Mouse (Mus musculus) intestine, embryonic 16.5 days (tissue): Measurements from ENCODE around the gene Rcan3. TPM values are rescaled to one million over a fixed set of nuclear protein-coding genes. Genes with fewer than 3 reads are reported as not detected.

Experiments used
- ATAC-seq: fragments of 200-750 bp; cut with Nextera tagmentation; 2 replicates; pipeline ENCODE4 v1.8.0; 2017; ENCODE audit warnings: moderate TSS enrichment, moderate library complexity
- H3K27ac ChIP-seq: fragments of 300-500 bp; sonication (generic); 2 replicates; pipeline ENCODE4 v1.5.1; 2014; ENCODE audit warnings: mild to moderate bottlenecking, low read length
- H3K27me3 ChIP-seq: fragments of 300-500 bp; sonication (generic); replicated peaks from 2 replicates; pipeline ENCODE4 v1.6.1; 2014; ENCODE audit warnings: low read length, control low read depth, mixed read lengths; ENCODE audit not compliant: control insufficient read depth, insufficient read depth
- H3K36me3 ChIP-seq: fragments of 300-500 bp; sonication (generic); 2 replicates; pipeline ENCODE4 v1.6.1; 2014; ENCODE audit warnings: low read length, control low read depth; ENCODE audit not compliant: control insufficient read depth, insufficient read depth
- H3K4me1 ChIP-seq: fragments of 300-500 bp; sonication (generic); 2 replicates; pipeline ENCODE4 v1.6.1; 2014; ENCODE audit warnings: low read length, control low read depth, mixed read lengths; ENCODE audit not compliant: control insufficient read depth, insufficient read depth
- H3K4me2 ChIP-seq: fragments of 300-500 bp; sonication (generic); 2 replicates; pipeline ENCODE4 v1.6.1; 2014; ENCODE audit warnings: low read depth, low read length, control low read depth
- H3K4me3 ChIP-seq: fragments of 300-500 bp; sonication (generic); 2 replicates; pipeline ENCODE4 v1.5.1; 2014; ENCODE audit warnings: mild to moderate bottlenecking, low read length
- H3K9ac ChIP-seq: fragments of 300-500 bp; sonication (generic); 2 replicates; pipeline ENCODE4 v1.6.1; 2014; ENCODE audit warnings: low read depth, low read length
- H3K9me3 ChIP-seq: fragments of 300-500 bp; sonication (generic); 2 replicates; pipeline ENCODE4 v1.6.1; 2016; ENCODE audit warnings: low read length, control low read depth; ENCODE audit not compliant: control insufficient read depth
- WGBS: fragments of 180-500 bp; shearing (Covaris S2); extraction: QIAGEN DNeasy Blood & Tissue Kit; methylation state at CpG from one replicate; pipeline ENCODE4 v1.1.7; 2014; 5-methylcytosine and 5-hydroxymethylcytosine counted together
- polyA plus RNA-seq: library from polyadenylated mRNA; unstranded; fragments of >200 nt; fragmentation: Nextera tagmentation; extraction: Ambion mirVana; gene quantifications from 2 replicates; pipeline ENCODE4 v1.2.1, GENCODE M21; 2015

The Rcan3 gene
- polyA plus RNA-seq, 1 experiment from 2014 or later = 14.1 TPM

DNA sequence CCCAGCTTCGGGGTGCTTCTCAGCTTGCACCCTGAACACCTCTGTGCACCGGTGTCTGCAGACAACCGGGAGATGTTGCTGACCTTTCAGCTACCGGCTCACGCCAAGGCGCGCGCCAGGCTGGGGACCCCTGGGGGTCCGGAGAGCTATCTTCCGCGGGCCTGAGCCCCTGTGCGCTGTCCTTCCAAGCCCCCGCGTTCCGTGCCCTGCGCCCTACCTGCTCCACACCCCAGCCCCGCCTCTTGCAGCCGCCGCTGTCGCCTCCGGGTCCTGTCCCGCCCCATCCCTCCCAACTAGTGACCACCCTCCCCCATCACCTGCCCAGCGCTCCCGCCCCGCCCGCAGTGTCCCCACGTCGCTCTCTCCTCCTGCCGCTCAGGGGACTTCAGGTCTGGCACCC, 35.7 kb downstream of the Rcan3 start, which contains the start of gene Ncmap:
Gene Ncmap (minus strand): TSS at position 237 of the 400 bp plus-strand sequence.
- peak; percentile 51 for ATAC-seq
- under 1% methylated on average over 29 of the region's 29 CpGs for WGBS
- Histone ChIP-seq H3K27me3 (0 out of 2 replicates have a peak, but pooled peaks cover 9% of the 10 kb centered on the region), H3K4me2 (peak within 1 kb of the TSS; percentile 91), H3K4me1 (peaks cover 13% of the 10 kb centered on the region; the same call in 1 of the 2 replicates), H3K9ac (peak within 1 kb of the TSS; percentile 68), H3K36me3 (no peaks in the 10 kb centered on the region), H3K4me3 (peak within 1 kb of the TSS; percentile 57), H3K9me3 (no peaks in the 10 kb centered on the region), H3K27ac (no peak within 1 kb of the TSS)

DNA sequence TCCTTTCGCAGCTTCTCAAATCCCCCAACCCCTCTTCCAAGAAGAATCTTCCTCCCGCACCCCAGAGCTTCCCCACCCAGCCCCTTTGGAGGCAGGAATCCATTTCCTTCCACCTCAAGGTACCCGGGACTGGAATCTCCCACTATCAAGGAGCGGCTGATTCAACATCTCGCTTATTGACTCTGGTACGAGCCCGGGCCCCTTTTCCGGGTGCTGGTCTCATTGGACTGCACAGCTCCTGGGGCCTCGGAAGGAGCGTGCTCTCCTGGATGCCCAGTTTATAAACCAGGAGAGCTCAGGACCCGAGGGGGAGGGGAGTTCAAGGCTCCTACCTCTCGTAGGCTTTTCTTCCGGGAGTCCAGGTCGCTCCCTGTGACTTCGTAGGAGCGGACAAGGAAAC, 36.1 kb downstream of the Rcan3 start:
- Histone ChIP-seq H3K9me3 (no peaks in the 10 kb centered on the region), H3K4me1 (peaks cover 13% of the 10 kb centered on the region; the same call in 1 of the 2 replicates), H3K27me3 (0 out of 2 replicates have a peak, but pooled peaks cover 9% of the 10 kb centered on the region), H3K9ac (peak overlapping the region; percentile 68), H3K4me3 (peak overlapping the region; percentile 57), H3K4me2 (peak overlapping the region; percentile 91), H3K36me3 (no peaks in the 10 kb centered on the region), H3K27ac (no peak overlapping the region)
- WGBS = 3% methylated on average over 16 of the region's 16 CpGs
- peak; percentile 40 for ATAC-seq

DNA sequence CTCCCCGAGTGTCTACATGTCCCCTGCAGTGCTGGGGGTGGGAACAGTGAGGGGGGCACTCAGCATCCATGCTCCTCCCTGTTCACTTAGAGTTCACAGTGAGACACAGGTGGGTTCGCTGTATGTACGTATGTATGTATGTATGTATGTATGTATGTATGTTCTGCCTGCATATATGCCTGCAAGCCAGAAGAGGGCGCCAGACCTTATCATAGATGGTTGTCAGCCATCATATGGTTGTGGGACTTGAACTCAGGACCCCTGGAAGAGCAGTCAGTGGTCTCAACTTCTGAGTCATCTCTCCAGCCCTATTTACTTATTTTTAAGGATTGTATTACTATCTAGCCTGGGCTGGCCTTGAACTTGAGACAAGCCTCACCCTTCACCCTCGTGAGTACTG, 37.4 kb downstream of the Rcan3 start:
- Histone ChIP-seq H3K4me1 (peaks cover 13% of the 10 kb centered on the region; the same call in 1 of the 2 replicates), H3K4me2 (no peak overlapping the region), H3K9ac (no peak overlapping the region), H3K36me3 (no peaks in the 10 kb centered on the region), H3K4me3 (no peak overlapping the region), H3K27me3 (0 out of 2 replicates have a peak, but pooled peaks cover 9% of the 10 kb centered on the region), H3K9me3 (no peaks in the 10 kb centered on the region), H3K27ac (no peak overlapping the region)
- no peak for ATAC-seq
- 91% methylated on average over 5 of the region's 5 CpGs for WGBS

DNA sequence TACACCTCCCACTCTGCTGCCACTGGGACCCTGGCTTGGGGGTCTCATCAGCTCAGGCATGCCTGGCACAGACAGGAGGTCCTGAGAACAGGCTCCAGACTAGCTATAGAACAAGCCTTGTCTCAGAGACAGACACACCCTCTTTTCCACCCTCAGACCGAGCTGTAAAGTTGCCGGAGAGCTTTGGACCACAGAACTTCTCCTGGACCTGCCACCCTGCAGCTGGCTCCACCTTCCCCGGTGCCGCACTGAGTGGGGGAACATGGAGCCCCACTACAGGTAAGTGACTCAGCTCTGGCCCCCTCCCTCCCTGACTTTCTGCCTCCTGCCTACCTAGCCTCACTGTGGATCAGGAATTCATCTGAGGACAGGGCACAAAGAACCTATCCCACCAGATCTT, 38.3 kb downstream of the Rcan3 start:
- no peak overlapping the region for H3K4me2 ChIP-seq
- peak; percentile 70 for ATAC-seq
- no peak overlapping the region for H3K9ac ChIP-seq
- 68% methylated on average over 4 of the region's 4 CpGs for WGBS
- 0 out of 2 replicates have a peak, but pooled peaks cover 9% of the 10 kb centered on the region for H3K27me3 ChIP-seq
- peaks cover 16% of the 10 kb centered on the region; the same call in 1 of the 2 replicates for H3K4me1 ChIP-seq
- no peaks in the 10 kb centered on the region for H3K36me3 ChIP-seq
- H3K4me3 ChIP-seq = no peak overlapping the region
- no peak overlapping the region for H3K27ac ChIP-seq
- H3K9me3 ChIP-seq = no peaks in the 10 kb centered on the region

DNA sequence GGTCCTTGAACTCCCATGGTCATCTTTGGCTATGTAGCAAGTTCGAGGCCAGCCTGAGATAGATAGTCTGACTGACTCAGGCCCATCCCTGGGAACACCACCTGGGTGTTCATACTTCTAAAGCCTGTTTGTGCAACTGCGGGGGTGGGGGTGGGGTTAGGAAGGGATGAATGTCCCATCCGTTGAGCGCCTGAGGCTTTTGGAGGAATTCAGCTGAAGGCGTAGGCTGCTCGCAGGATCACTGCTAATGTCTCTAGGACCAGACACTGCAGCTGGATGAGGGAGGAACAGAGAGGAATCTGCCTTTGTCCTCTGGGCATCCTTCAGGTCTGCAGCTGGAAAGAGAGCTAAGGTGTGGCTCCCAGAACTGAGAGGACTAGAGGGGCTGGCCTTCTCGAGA, 39.0 kb downstream of the Rcan3 start:
- no peak for ATAC-seq
- Histone ChIP-seq H3K9ac (no peak overlapping the region), H3K4me3 (no peak overlapping the region), H3K9me3 (no peaks in the 10 kb centered on the region), H3K27ac (no peak overlapping the region), H3K36me3 (no peaks in the 10 kb centered on the region), H3K27me3 (0 out of 2 replicates have a peak, but pooled peaks cover 9% of the 10 kb centered on the region), H3K4me2 (no peak overlapping the region), H3K4me1 (peaks cover 16% of the 10 kb centered on the region; the same call in 1 of the 2 replicates)
- 79% methylated on average over 7 of the region's 7 CpGs for WGBS

DNA sequence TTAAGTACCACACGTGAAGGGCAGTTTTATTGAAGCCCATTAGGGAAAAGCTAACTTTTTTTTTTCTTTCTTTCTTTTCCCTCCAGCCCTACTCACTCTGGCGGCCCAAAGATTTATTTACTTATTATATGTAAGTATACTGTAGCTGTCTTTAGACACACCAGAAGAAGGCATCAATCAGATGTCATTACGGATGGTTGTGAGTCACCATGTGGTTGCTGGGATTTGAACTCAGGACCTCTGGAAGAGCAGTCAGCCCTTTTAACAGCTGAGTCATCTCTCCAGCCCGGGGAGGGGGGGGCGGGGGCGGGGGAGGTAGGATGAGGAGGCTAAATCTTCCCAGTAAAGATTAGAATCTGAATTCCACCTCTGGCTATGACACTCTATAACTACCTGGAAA, 40.3 kb downstream of the Rcan3 start:
- Histone ChIP-seq H3K4me1 (peaks cover 15% of the 10 kb centered on the region; the same call in 1 of the 2 replicates), H3K4me3 (no peak overlapping the region), H3K9ac (no peak overlapping the region), H3K9me3 (no peaks in the 10 kb centered on the region), H3K36me3 (no peaks in the 10 kb centered on the region), H3K4me2 (no peak overlapping the region), H3K27ac (no peak overlapping the region), H3K27me3 (0 out of 2 replicates have a peak, but pooled peaks cover 9% of the 10 kb centered on the region)
- 80% methylated on average over 6 of the region's 6 CpGs for WGBS
- ATAC-seq = no peak

DNA sequence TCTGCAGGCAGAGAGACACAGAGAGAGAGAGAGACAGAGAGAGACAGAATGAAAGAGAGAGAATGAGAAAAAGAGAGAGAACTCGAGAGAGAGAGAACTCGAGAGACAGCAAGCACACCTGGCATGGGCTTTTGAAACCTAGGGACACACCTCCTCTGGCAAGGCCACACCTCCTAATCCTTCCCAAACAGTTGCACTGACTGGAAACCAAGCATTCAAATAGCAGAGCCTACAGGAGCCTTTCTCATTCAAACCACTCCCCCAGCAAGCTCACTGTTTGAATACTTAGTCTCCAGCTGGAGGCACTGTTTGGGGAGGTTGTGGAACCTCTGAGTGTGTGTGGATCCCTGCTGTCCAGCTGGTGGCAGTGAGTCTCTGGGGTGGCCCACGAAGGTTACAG, 40.9 kb downstream of the Rcan3 start:
- Histone ChIP-seq H3K27me3 (0 out of 2 replicates have a peak, but pooled peaks cover 4% of the 10 kb centered on the region), H3K9ac (no peak overlapping the region), H3K4me3 (no peak overlapping the region), H3K27ac (no peak overlapping the region), H3K36me3 (no peaks in the 10 kb centered on the region), H3K4me2 (no peak overlapping the region), H3K9me3 (no peaks in the 10 kb centered on the region), H3K4me1 (peaks cover 11% of the 10 kb centered on the region; the same call in 1 of the 2 replicates)
- ATAC-seq = no peak
- WGBS = 76% methylated on average over 3 of the region's 3 CpGs

DNA sequence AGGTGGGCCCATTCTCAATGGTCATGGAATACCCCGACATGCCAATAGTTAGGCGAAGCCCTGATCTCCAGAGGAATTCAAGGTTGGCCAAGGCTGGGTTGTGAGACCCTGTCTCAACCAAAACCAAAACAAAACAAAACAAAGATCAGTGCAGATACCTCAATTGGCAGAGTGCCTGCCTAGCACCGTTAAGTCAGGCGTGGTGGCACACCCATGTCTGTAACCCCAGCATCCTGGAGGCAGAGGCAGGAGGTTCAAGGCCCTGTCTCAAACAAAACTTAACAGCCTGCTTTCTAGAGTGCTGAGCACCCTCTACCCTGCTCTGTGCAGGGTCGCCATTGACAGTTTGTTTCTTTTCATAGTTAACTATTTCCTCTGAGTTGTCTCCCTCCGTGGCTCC, 42.6 kb downstream of the Rcan3 start:
- no peak overlapping the region for H3K4me3 ChIP-seq
- WGBS = 56% methylated on average over 6 of the region's 6 CpGs
- no peaks in the 10 kb centered on the region for H3K36me3 ChIP-seq
- no peak for ATAC-seq
- H3K27ac ChIP-seq = no peak overlapping the region; the same call in 1 of the 2 replicates
- no peaks in the 10 kb centered on the region for H3K9me3 ChIP-seq
- H3K4me1 ChIP-seq = peaks cover 7% of the 10 kb centered on the region; the same call in 1 of the 2 replicates
- H3K9ac ChIP-seq = no peak overlapping the region
- H3K27me3 ChIP-seq = no peaks in the 10 kb centered on the region
- no peak overlapping the region for H3K4me2 ChIP-seq

DNA sequence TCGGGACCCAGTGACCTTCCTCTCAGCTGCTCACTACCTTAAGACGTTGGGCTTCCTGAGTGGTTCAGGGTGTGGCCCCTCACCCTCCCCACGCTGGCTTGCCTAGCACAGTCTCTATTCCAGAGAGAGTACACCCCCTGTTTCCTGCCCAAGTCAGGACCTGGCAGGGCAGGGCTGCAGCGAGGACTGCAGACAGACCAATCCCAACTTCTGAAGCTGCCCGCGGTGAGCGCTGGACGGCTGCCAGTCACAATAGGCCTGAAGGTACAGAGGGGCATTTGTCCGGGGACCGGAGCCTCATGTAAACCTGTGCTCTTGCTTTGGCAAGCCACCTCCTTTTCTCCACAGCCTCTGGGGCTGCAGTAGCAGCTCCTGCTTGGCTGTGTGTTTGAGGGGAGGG, 48.0 kb downstream of the Rcan3 start:
- WGBS = 54% methylated on average over 10 of the region's 10 CpGs
- H3K9ac ChIP-seq = no peak overlapping the region; the same call in 1 of the 2 replicates
- no peak for ATAC-seq

More for the DNA sequence above, 48.0 kb downstream of the Rcan3 start:
- Histone ChIP-seq H3K36me3 (no peaks in the 10 kb centered on the region), H3K4me2 (no peak overlapping the region), H3K27me3 (no peaks in the 10 kb centered on the region), H3K4me3 (no peak overlapping the region), H3K4me1 (peaks cover 6% of the 10 kb centered on the region; the same call in 1 of the 2 replicates), H3K9me3 (no peaks in the 10 kb centered on the region), H3K27ac (no peak overlapping the region)
